Mouse (Mus musculus): ENCODE measurements around the gene Gm10842. TPM values are rescaled to one million over a fixed set of nuclear protein-coding genes. Genes with fewer than 3 reads are reported as not detected.
A peak's percentile ranks its signal among the peaks of the same experiment; 100 is the strongest.
"Not testable (repeated sequence)": the region's sequence is repeated elsewhere in the genome, so short reads cannot be mapped to it uniquely, and the experiment has no call there.

The Gm10842 gene
- not detected in 2 replicates for polyA plus RNA-seq (2012; rRNA removed)

- Histone ChIP-seq H3K27ac (ENCODE audit: insufficient read depth, low read depth, low read length) (no peak within 1 kb of the TSS), H3K4me1 (ENCODE audit: control insufficient read depth, insufficient read depth, insufficient read length, low read length) (no peaks in the 10 kb centered on the region), H3K36me3 (ENCODE audit: control insufficient read depth, insufficient read depth, low read length) (no peaks in the 10 kb centered on the region), H3K27me3 (ENCODE audit: control insufficient read depth, insufficient read depth, low read length) (peaks cover 5% of the 10 kb centered on the region; the same call in 1 of the 2 replicates), H3K4me3 (ENCODE audit: low read depth, low read length) (no peak within 1 kb of the TSS)
- WGBS: 87% methylated on average over 3 of the region's 3 CpGs
- no peak for TF ChIP-seq POLR2A (IDR thresholded peaks at IDR 0.05; ENCODE audit: low read depth, low read length)
- no peak for TF ChIP-seq CTCF (IDR thresholded peaks at IDR 0.05; ENCODE audit: extremely low read depth, insufficient read length, insufficient replicate concordance, low read depth, low read length)
Observed at GRCm38 (mm10) chr11:105146593-105146992, at the start of gene Gm10842. Gm10842 (plus strand) TSS chr11:105146893.

GRCm38 (mm10) chr11:105112448-105112847 lies 34.2 kb upstream of the Gm10842 start:
- not testable (repeated sequence) for H3K27ac ChIP-seq (ENCODE audit: insufficient read depth, low read depth, low read length); H3K27me3 ChIP-seq (ENCODE audit: control insufficient read depth, insufficient read depth, low read length)
- WGBS: 69% methylated on average over 22 of the region's 22 CpGs

GRCm38 (mm10) chr11:105117814-105118213 lies 28.9 kb upstream of the Gm10842 start:
- Histone ChIP-seq H3K27me3 (ENCODE audit: control insufficient read depth, insufficient read depth, low read length) (no peaks in the 10 kb centered on the region), H3K4me3 (ENCODE audit: low read depth, low read length) (no peak overlapping the region), H3K27ac (ENCODE audit: insufficient read depth, low read depth, low read length) (no peak overlapping the region), H3K36me3 (ENCODE audit: control insufficient read depth, insufficient read depth, low read length) (no peaks in the 10 kb centered on the region), H3K4me1 (ENCODE audit: control insufficient read depth, insufficient read depth, insufficient read length, low read length) (no peaks in the 10 kb centered on the region)
- TF ChIP-seq CTCF (IDR thresholded peaks at IDR 0.05; ENCODE audit: extremely low read depth, insufficient read length, insufficient replicate concordance, low read depth, low read length) (no peak), POLR2A (IDR thresholded peaks at IDR 0.05; ENCODE audit: low read depth, low read length) (no peak)
- WGBS: 86% methylated on average over 7 of the region's 7 CpGs

More at GRCm38 (mm10) chr11:105112448-105112847, 34.2 kb upstream of the Gm10842 start:
- not testable (repeated sequence) for H3K36me3 ChIP-seq (ENCODE audit: control insufficient read depth, insufficient read depth, low read length); H3K4me1 ChIP-seq (ENCODE audit: control insufficient read depth, insufficient read depth, insufficient read length, low read length); H3K4me3 ChIP-seq (ENCODE audit: low read depth, low read length)

GRCm38 (mm10) chr11:105120551-105121061 lies 26.1 kb upstream of the Gm10842 start:
- Histone ChIP-seq H3K36me3 (ENCODE audit: control insufficient read depth, insufficient read depth, low read length) (no peaks in the 10 kb centered on the region), H3K27ac (ENCODE audit: insufficient read depth, low read depth, low read length) (no peak overlapping the region), H3K4me1 (ENCODE audit: control insufficient read depth, insufficient read depth, insufficient read length, low read length) (no peaks in the 10 kb centered on the region), H3K27me3 (ENCODE audit: control insufficient read depth, insufficient read depth, low read length) (no peaks in the 10 kb centered on the region), H3K4me3 (ENCODE audit: low read depth, low read length) (no peak overlapping the region)
- no peak for TF ChIP-seq CTCF (IDR thresholded peaks at IDR 0.05; ENCODE audit: extremely low read depth, insufficient read length, insufficient replicate concordance, low read depth, low read length)
- no peak for TF ChIP-seq POLR2A (IDR thresholded peaks at IDR 0.05; ENCODE audit: low read depth, low read length)
- 30% methylated on average over 4 of the region's 4 CpGs for WGBS

DNA sequence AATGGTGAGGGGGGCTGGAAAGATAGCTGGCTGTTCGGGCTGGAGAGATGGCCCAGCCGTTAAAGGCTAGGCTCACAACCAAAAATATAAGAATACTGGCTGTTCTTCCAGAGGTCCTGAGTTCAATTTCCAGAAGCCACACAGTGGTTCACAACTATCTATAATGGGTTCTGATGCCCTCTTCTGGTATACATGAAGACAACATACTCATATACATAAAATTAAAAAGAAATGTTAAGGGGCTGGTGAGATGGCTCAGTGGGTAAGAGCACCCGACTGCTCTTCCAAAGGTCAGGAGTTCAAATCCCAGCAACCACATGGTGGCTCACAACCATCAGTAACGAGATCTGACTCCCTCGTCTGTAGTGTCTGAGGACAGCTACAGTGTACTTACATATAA lies 24.9 kb upstream of the Gm10842 start:
- H3K27ac ChIP-seq (ENCODE audit: insufficient read depth, low read depth, low read length); H3K4me1 ChIP-seq (ENCODE audit: control insufficient read depth, insufficient read depth, insufficient read length, low read length); H3K4me3 ChIP-seq (ENCODE audit: low read depth, low read length); H3K27me3 ChIP-seq (ENCODE audit: control insufficient read depth, insufficient read depth, low read length); H3K36me3 ChIP-seq (ENCODE audit: control insufficient read depth, insufficient read depth, low read length): not testable (repeated sequence)
- WGBS: 71% methylated on average over 5 of the region's 5 CpGs

- H3K36me3 ChIP-seq (ENCODE audit: control insufficient read depth, insufficient read depth, low read length): no peaks in the 10 kb centered on the region
- no peak overlapping the region for H3K27ac ChIP-seq (ENCODE audit: insufficient read depth, low read depth, low read length)
- no peak overlapping the region for H3K4me3 ChIP-seq (ENCODE audit: low read depth, low read length)
- 4% methylated on average over 9 of the region's 9 CpGs for WGBS
- H3K4me1 ChIP-seq (ENCODE audit: control insufficient read depth, insufficient read depth, insufficient read length, low read length): peaks cover 4% of the 10 kb centered on the region; the same call in 1 of the 2 replicates
- no peaks in the 10 kb centered on the region for H3K27me3 ChIP-seq (ENCODE audit: control insufficient read depth, insufficient read depth, low read length)
- TF ChIP-seq CTCF (IDR thresholded peaks at IDR 0.05; ENCODE audit: extremely low read depth, insufficient read length, insufficient replicate concordance, low read depth, low read length) (peak; percentile 45; the same call in 1 of the 2 replicates), POLR2A (IDR thresholded peaks at IDR 0.05; ENCODE audit: low read depth, low read length) (no peak)
Observed at GRCm38 (mm10) chr11:105123986-105124385, 22.7 kb upstream of the Gm10842 start.

DNA sequence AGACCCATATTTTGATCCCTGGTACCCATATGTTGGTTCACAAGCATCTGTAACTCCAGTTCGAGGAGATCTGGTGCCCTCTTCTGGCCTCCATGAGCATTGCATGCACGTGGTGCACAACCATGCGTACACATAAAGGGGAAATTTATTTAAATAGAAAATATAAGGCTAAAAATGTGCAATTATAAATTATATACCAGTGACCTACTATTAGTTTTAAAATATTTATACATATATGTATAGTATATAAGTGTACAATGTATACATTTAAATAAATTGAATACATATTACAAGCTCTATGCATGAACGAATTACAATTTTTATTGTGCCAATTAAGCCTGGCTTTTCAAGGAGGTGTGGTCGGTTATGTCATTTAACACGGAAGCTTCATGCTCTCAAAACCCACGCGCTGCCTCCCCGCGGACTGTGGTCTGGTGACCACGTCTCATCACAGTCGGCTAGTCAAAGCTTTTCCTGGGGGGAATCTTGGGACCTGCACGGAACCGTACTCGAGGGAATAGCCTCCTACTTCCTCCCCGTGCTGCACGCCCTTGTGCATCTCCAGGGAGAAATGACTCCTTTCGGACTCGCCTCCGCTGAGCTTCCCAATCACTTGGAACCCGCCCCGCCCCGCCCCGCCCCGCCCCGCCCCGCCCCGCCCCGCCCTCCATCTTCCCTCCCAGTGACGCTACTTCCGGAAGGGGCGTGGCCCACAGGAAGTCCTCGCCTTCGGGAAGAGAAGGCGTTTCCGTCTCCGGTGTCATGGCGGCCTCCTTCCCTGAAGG lies 20.8 kb upstream of the Gm10842 start, which contains the start of gene Mettl2:
TSS of gene Mettl2 (plus strand) at position 691 of the 785 bp plus-strand sequence.
- Histone ChIP-seq H3K36me3 (ENCODE audit: control insufficient read depth, insufficient read depth, low read length) (peaks cover 8% of the 10 kb centered on the region), H3K4me3 (ENCODE audit: low read depth, low read length) (peak within 1 kb of the TSS; percentile 92), H3K27ac (ENCODE audit: insufficient read depth, low read depth, low read length) (peak within 1 kb of the TSS; percentile 63), H3K4me1 (ENCODE audit: control insufficient read depth, insufficient read depth, insufficient read length, low read length) (peaks cover 4% of the 10 kb centered on the region; the same call in 1 of the 2 replicates), H3K27me3 (ENCODE audit: control insufficient read depth, insufficient read depth, low read length) (no peaks in the 10 kb centered on the region)
- WGBS: 2% methylated on average over 35 of the region's 38 CpGs
- peak; percentile 58; the same call in 1 of the 2 replicates for TF ChIP-seq CTCF (IDR thresholded peaks at IDR 0.05; ENCODE audit: extremely low read depth, insufficient read length, insufficient replicate concordance, low read depth, low read length)
- TF ChIP-seq POLR2A (IDR thresholded peaks at IDR 0.05; ENCODE audit: low read depth, low read length): peak; percentile 64; the same call in 1 of the 2 replicates

Measured in small intestine, adult 2 months (tissue).